Mouse (Mus musculus) heart, postnatal 0 days (tissue): ENCODE measurements at regions not wholly inside any gene's neighbourhood (a gene's known extent, or its start where the extent isn't known, plus 50 kb on each side); places are given as distances from the start of the nearest gene placed in this dataset.

ENCODE experiments used
- CTCF ChIP-seq: IDR thresholded peaks from 2 replicates; pipeline ENCODE4 v1.5.1; 2016; ENCODE audit warnings: antibody characterized with exemption, control low read depth, low read depth
- EP300 ChIP-seq: IDR thresholded peaks from 2 replicates; pipeline ENCODE4 v1.6.1; 2016; ENCODE audit warnings: antibody characterized with exemption, low read depth

DNA sequence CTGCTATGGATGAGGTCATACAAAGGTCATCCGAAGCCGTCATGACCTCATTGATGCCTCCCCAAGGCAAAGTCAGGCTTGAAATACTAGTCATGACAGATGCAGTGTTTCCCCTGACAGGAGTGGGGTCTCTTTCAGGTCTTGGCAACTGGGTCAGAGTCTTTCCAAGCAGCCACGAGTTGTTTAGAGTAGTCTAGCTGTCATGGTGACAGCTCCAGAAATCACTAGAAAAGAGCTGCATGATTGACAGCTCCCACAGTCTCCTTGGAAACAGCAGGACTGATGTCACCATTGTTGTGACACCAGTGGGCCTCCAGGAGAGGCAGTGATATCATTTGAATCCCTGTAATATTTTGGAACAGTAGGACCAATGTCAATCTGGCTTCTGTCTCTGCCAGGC, 1144.6 kb upstream of the Gulo start:
- TF ChIP-seq CTCF (no peak), EP300 (no peak)
